Mouse (Mus musculus): Measurements from ENCODE around the gene Zfp639. TPM values are rescaled to one million over a fixed set of nuclear protein-coding genes. Genes with fewer than 3 reads are reported as not detected.

Gene Zfp639
- total RNA-seq (2012; rRNA removed) (34.1 and 34.5 TPM in 2 replicates), polyA plus RNA-seq (2012; ENCODE audit: insufficient read depth in 1 of 2, insufficient read length in 2 of 2, low read depth in 1 of 2, low replicate concordance in 2 of 2, missing spikeins in 1 of 2) (100 to 1,000 TPM in 1 of 2 experiments, 10 to 100 TPM in 1; 35.4 to 302 TPM)

GRCm38 (mm10) chr3:32509496-32510374 is at the start of gene Zfp639:
Zfp639 (plus strand) TSS chr3:32510259.
- peak; percentile 94 for DNase-seq (ENCODE audit: low read depth, low spot score)
- H3K9me3 ChIP-seq (replicated peaks; ENCODE audit: insufficient read depth, low read length) = no peaks in the 10 kb centered on the region
- H3K4me3 ChIP-seq (ENCODE audit: control insufficient read depth in 1 of 2, insufficient read depth in 1 of 2, low read depth in 2 of 2, low read length in 2 of 2) = peak within 1 kb of the TSS; percentile 76 to 92
- H3K4me1 ChIP-seq (ENCODE audit: control insufficient read depth in 1 of 2, insufficient read depth in 2 of 2, low read length in 2 of 2) = peaks cover 14 to 18% of the 10 kb centered on the region in 2 experiments
- no peaks in the 10 kb centered on the region for H3K27me3 ChIP-seq (ENCODE audit: control insufficient read depth in 1 of 2, insufficient read depth in 2 of 2, low read length in 2 of 2)
- peak within 1 kb of the TSS; percentile 91 for H3K9ac ChIP-seq (ENCODE audit: control insufficient read depth, low read depth, low read length, poor library complexity, severe bottlenecking)
- H3K27ac ChIP-seq (ENCODE audit: control insufficient read depth, low read depth, low read length) = peak within 1 kb of the TSS; percentile 81
- H3K36me3 ChIP-seq (ENCODE audit: control insufficient read depth in 1 of 2, insufficient read depth in 2 of 2, low read length in 2 of 2) = peaks cover 0 to 20% of the 10 kb centered on the region in 2 experiments; a peak in 3 of 4 replicates
- H3K79me2 ChIP-seq (ENCODE audit: control insufficient read depth, insufficient read depth, low read length, poor library complexity) = peaks cover 23% of the 10 kb centered on the region
- TF ChIP-seq GATA1 (IDR thresholded peaks at IDR 0.05; ENCODE audit: low read depth, low read length) = peak; percentile 75
- TF ChIP-seq TCF12 (IDR thresholded peaks at IDR 0.05; ENCODE audit: low read depth, low read length) = no peak
- no peak for TF ChIP-seq CTCF (IDR thresholded peaks at IDR 0.05 in 2 of 3, conservative IDR thresholded peaks at IDR 0.05 in 1 of 3; ENCODE audit: control insufficient read depth in 1 of 3, insufficient read depth in 1 of 3, low read depth in 2 of 3, low read length in 3 of 3, poor library complexity in 1 of 3, severe bottlenecking in 1 of 3)
- TF ChIP-seq USF2 (IDR thresholded peaks at IDR 0.05; ENCODE audit: borderline replicate concordance in 1 of 2, insufficient read depth in 1 of 2, low read depth in 1 of 2, low read length in 2 of 2) = no peak
- no peak for TF ChIP-seq MEF2A (IDR thresholded peaks at IDR 0.05; ENCODE audit: extremely low read depth, insufficient replicate concordance, low read depth, low read length, poor library complexity, severe bottlenecking)
- TF ChIP-seq ZMIZ1 (IDR thresholded peaks at IDR 0.05; ENCODE audit: low read depth, low read length) = no peak
- TF ChIP-seq JUND (IDR thresholded peaks at IDR 0.05; ENCODE audit: low read depth, low read length) = no peak
- no peak for TF ChIP-seq ELF1 (IDR thresholded peaks at IDR 0.05; ENCODE audit: low read depth, low read length)
- peak; percentile 7; the same call in 1 of the 2 replicates for TF ChIP-seq RCOR1 (IDR thresholded peaks at IDR 0.05; ENCODE audit: low read depth, low read length)
- TF ChIP-seq HCFC1 (IDR thresholded peaks at IDR 0.05; ENCODE audit: low read depth, low read length) = no peak
- no peak for TF ChIP-seq MAZ (IDR thresholded peaks at IDR 0.05; ENCODE audit: low read depth, low read length)
- TF ChIP-seq RAD21 (IDR thresholded peaks at IDR 0.05; ENCODE audit: low read depth, low read length) = no peak
- TF ChIP-seq MAFK (IDR thresholded peaks at IDR 0.05; ENCODE audit: borderline replicate concordance, low read depth, low read length) = no peak
- TF ChIP-seq TAL1 (IDR thresholded peaks at IDR 0.05; ENCODE audit: low read length) = no peak
- TF ChIP-seq NRF1 (IDR thresholded peaks at IDR 0.05; ENCODE audit: insufficient read depth, low read depth, low read length, poor library complexity, severe bottlenecking) = no peak
- peak; percentile 54 for TF ChIP-seq CHD2 (IDR thresholded peaks at IDR 0.05; ENCODE audit: low read length)
- TF ChIP-seq MAX (IDR thresholded peaks at IDR 0.05; ENCODE audit: low read length) = peak; percentile 46
- TF ChIP-seq MXI1 (IDR thresholded peaks at IDR 0.05; ENCODE audit: low read depth, low read length) = peak; percentile 53; the same call in 1 of the 2 replicates
- no peak for TF ChIP-seq GABPA (IDR thresholded peaks at IDR 0.05; ENCODE audit: low read depth, low read length)
- TF ChIP-seq EP300 (IDR thresholded peaks at IDR 0.05; ENCODE audit: low read depth in 1 of 2, low read length in 2 of 2) = no peak
- no peak for TF ChIP-seq POLR2AphosphoS5 (IDR thresholded peaks at IDR 0.05; ENCODE audit: borderline replicate concordance, low read depth, low read length)
- TF ChIP-seq ZC3H11A (IDR thresholded peaks at IDR 0.05; ENCODE audit: low read depth, low read length) = no peak
- no peak; the same call in 1 of the 2 replicates for TF ChIP-seq BHLHE40 (IDR thresholded peaks at IDR 0.05; ENCODE audit: borderline replicate concordance, low read depth, low read length)
- TF ChIP-seq TBP (IDR thresholded peaks at IDR 0.05; ENCODE audit: low read depth, low read length) = no peak
- TF ChIP-seq ZKSCAN1 (IDR thresholded peaks at IDR 0.05; ENCODE audit: low read depth, low read length) = no peak
- TF ChIP-seq NELFE (IDR thresholded peaks at IDR 0.05; ENCODE audit: low read depth, low read length) = no peak; the same call in 1 of the 2 replicates
- TF ChIP-seq USF1 (IDR thresholded peaks at IDR 0.05; ENCODE audit: low read depth, low read length) = no peak
- TF ChIP-seq POLR2A (IDR thresholded peaks at IDR 0.05; ENCODE audit: control insufficient read depth in 1 of 2, insufficient read depth in 1 of 2, low read depth in 1 of 2, low read length in 2 of 2, poor library complexity in 1 of 2) = 0 out of 4 replicates have a peak, but pooled peaks of 1 of the 2 experiments have one; percentile 64
- TF ChIP-seq SMC3 (IDR thresholded peaks at IDR 0.05; ENCODE audit: low read depth, low read length) = no peak
- no peak for TF ChIP-seq UBTF (IDR thresholded peaks at IDR 0.05; ENCODE audit: borderline replicate concordance, insufficient read depth, low read depth, low read length)
- no peak for TF ChIP-seq MYB (IDR thresholded peaks at IDR 0.05; ENCODE audit: low read depth, low read length)
- no peak; the same call in 1 of the 2 replicates for TF ChIP-seq ZNF384 (IDR thresholded peaks at IDR 0.05; ENCODE audit: low read depth, low read length)
- no peak for TF ChIP-seq POLR2AphosphoS2 (IDR thresholded peaks at IDR 0.05; ENCODE audit: low read length)
- peak; percentile 92; the same call in 1 of the 2 replicates for TF ChIP-seq CHD1 (IDR thresholded peaks at IDR 0.05; ENCODE audit: low read depth, low read length)
